Mouse (Mus musculus) retina, embryonic 14.5 days (tissue): ENCODE results near the gene Ltbp4.

Source experiments
- DNase-seq: peaks from one replicate; pipeline ENCODE4 v3.0.0-alpha.2; 2015; ENCODE audit warnings: low spot score

The Ltbp4 gene

GRCm38 (mm10) chr7:27355745-27356240 lies 18.3 kb upstream of the Ltbp4 start, which contains the start of gene Shkbp1:
Shkbp1 (minus strand) TSS chr7:27356019.
- DNase-seq: peak; percentile 91

- DNase-seq: no peak
These were observed 17.8 kb upstream of the Ltbp4 start for GRCm38 (mm10) chr7:27355261-27355660.

- no peak for DNase-seq
These were observed 17.3 kb upstream of the Ltbp4 start for GRCm38 (mm10) chr7:27354783-27355182.

- DNase-seq: no peak
These were observed 16.7 kb upstream of the Ltbp4 start for GRCm38 (mm10) chr7:27354144-27354543.

- no peak for DNase-seq
These were observed 8.0 kb upstream of the Ltbp4 start for GRCm38 (mm10) chr7:27345444-27345843.

GRCm38 (mm10) chr7:27342595-27342994 lies 5.1 kb upstream of the Ltbp4 start:
- no peak for DNase-seq

GRCm38 (mm10) chr7:27339519-27339918 lies 2.0 kb upstream of the Ltbp4 start:
- peak; percentile 59 for DNase-seq

GRCm38 (mm10) chr7:27339114-27339513 lies 1.6 kb upstream of the Ltbp4 start:
- no peak for DNase-seq

- DNase-seq: peak; percentile 97
These were observed 1.3 kb downstream of the Ltbp4 start for GRCm38 (mm10) chr7:27335928-27336823.

GRCm38 (mm10) chr7:27335011-27335720 lies 2.3 kb downstream of the Ltbp4 start:
- no peak for DNase-seq

- DNase-seq: no peak
These were observed 3.0 kb downstream of the Ltbp4 start for GRCm38 (mm10) chr7:27334405-27334911.

GRCm38 (mm10) chr7:27333316-27333941 lies 4.1 kb downstream of the Ltbp4 start:
- DNase-seq: no peak

- peak; percentile 88 for DNase-seq
These were observed 4.9 kb downstream of the Ltbp4 start for GRCm38 (mm10) chr7:27332353-27333199.

- no peak for DNase-seq
These were observed 5.6 kb downstream of the Ltbp4 start for GRCm38 (mm10) chr7:27331854-27332253.

GRCm38 (mm10) chr7:27331541-27331851 lies 6.0 kb downstream of the Ltbp4 start:
- no peak for DNase-seq

- peak; percentile 80 for DNase-seq
These were observed 6.6 kb downstream of the Ltbp4 start for GRCm38 (mm10) chr7:27330709-27331540.

- no peak for DNase-seq
These were observed 7.5 kb downstream of the Ltbp4 start for GRCm38 (mm10) chr7:27329981-27330380.

- peak; percentile 93 for DNase-seq
These were observed 8.1 kb downstream of the Ltbp4 start for GRCm38 (mm10) chr7:27329326-27329947.

- DNase-seq: no peak
These were observed 8.8 kb downstream of the Ltbp4 start for GRCm38 (mm10) chr7:27328648-27329047.

- DNase-seq: no peak
These were observed 9.3 kb downstream of the Ltbp4 start for GRCm38 (mm10) chr7:27328161-27328560.
